Mouse (Mus musculus) liver, adult (tissue): ENCODE data around the gene Hsp90b1.

Experiments used
- GATA4 ChIP-seq: IDR thresholded peaks from 2 replicates; pipeline ENCODE4 v1.6.1; 2014; ENCODE audit warnings: mild to moderate bottlenecking, low read length; ENCODE audit not compliant: insufficient replicate concordance

Hsp90b1 gene

GRCm38 (mm10) chr10:86705318-86705921 lies at the start of gene Hsp90b1, which contains the start of gene Ttc41:
Gene Hsp90b1 (minus strand): TSS chr10:86705509.
Gene Ttc41 (plus strand): TSS chr10:86705811.
- TF ChIP-seq GATA4, result no peak; the same call in 1 of the 2 replicates

- no peak for TF ChIP-seq GATA4
Observed at GRCm38 (mm10) chr10:86744306-86744705, 39.0 kb upstream of the Hsp90b1 start.

- TF ChIP-seq GATA4, result no peak
Observed at GRCm38 (mm10) chr10:86742918-86743317, 37.6 kb upstream of the Hsp90b1 start.

- TF ChIP-seq GATA4, result no peak
Observed at GRCm38 (mm10) chr10:86735036-86735435, 29.7 kb upstream of the Hsp90b1 start.

GRCm38 (mm10) chr10:86731500-86731863 lies 26.2 kb upstream of the Hsp90b1 start:
- TF ChIP-seq GATA4, result no peak

GRCm38 (mm10) chr10:86730823-86731499 lies 25.7 kb upstream of the Hsp90b1 start:
- no peak for TF ChIP-seq GATA4

- TF ChIP-seq GATA4, result no peak
Observed at GRCm38 (mm10) chr10:86728176-86728575, 22.9 kb upstream of the Hsp90b1 start.

GRCm38 (mm10) chr10:86727548-86727980 lies 22.3 kb upstream of the Hsp90b1 start:
- TF ChIP-seq GATA4, result no peak

- TF ChIP-seq GATA4, result no peak
Observed at GRCm38 (mm10) chr10:86712156-86712555, 6.8 kb upstream of the Hsp90b1 start.

- no peak for TF ChIP-seq GATA4
Observed at GRCm38 (mm10) chr10:86707134-86707533, 1.8 kb upstream of the Hsp90b1 start.

- TF ChIP-seq GATA4, result peak; percentile 47; the same call in 1 of the 2 replicates
Observed at GRCm38 (mm10) chr10:86705922-86706752, 828 bp upstream of the Hsp90b1 start.

- no peak; the same call in 1 of the 2 replicates for TF ChIP-seq GATA4
Observed at GRCm38 (mm10) chr10:86704589-86705191, 619 bp downstream of the Hsp90b1 start.

- TF ChIP-seq GATA4, result no peak
Observed at GRCm38 (mm10) chr10:86704141-86704540, 1.2 kb downstream of the Hsp90b1 start.

GRCm38 (mm10) chr10:86703375-86703774 lies 1.9 kb downstream of the Hsp90b1 start:
- TF ChIP-seq GATA4, result no peak

- no peak for TF ChIP-seq GATA4
Observed at GRCm38 (mm10) chr10:86702312-86702920, 2.9 kb downstream of the Hsp90b1 start.
